Mouse (Mus musculus) frontal cortex, adult 2 months (tissue): ENCODE measurements around the gene Kmt2a. TPM values are rescaled to one million over a fixed set of nuclear protein-coding genes. Genes with fewer than 3 reads are reported as not detected.

Experiments
- DNase-seq, 2 experiments: peaks; one replicate each; pipeline ENCODE4 v3.0.0; 2022; ENCODE audit warnings: low spot score in 1 of 2; ENCODE audit errors: extremely low spot score in 1 of 2
- polyA plus RNA-seq: library from polyadenylated mRNA; depleted of rRNA; stranded (reverse); fragments of >200 nt; gene quantifications from 2 replicates; pipeline ENCODE4 v1.2.3, GENCODE M21; 2012; rRNA removed

Kmt2a gene
- polyA plus RNA-seq, 1 experiment, result 32.5 TPM

DNA sequence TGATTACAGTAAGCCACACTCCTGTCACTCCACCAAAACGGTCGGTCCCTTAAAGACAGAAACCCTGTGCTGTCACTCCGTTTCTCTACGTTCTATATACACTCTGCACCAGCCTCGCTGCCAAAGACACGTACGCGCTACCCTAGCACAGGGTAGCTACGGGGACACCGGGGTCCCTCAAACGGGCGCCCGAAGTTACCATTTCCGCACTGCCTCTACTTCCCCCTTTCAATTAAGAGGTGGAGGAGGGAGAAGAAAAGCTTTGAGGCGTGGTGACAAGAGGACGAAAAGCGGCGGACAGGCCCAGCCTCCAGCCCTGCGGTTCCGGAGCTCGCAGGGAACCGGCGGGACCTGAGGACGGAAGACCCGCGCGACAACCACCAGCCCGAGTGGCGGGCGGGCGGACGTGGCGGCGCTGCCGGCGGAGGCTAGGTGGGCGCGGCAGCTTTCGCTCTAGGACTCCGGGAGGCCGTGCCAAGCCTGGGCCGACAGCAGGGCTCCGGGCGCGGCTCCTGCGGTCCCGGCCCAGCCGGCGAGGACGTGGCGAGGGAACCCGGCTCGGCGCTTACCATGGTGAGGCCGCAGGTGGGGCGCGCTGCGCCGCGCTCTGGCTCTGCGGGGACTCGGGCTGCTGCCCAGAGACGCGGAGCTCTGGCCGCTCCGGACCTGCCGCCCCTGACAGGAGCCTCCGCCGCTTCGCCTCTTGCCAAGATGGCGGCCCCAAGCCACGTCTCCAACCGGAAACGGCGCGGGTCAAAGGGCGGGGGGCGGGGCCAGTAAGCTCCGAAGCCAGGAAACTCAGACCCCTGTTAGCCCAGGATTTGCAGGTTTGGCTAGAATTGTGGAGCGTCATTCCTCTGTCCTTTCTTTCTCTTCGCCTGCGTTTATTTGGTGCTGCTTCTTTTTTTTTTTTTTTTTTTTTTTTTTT lies 113.7 kb downstream of the Kmt2a start, which contains the start of the genes Arcn1 and Ift46:
Gene Arcn1, minus strand, starts transcription at position 745 of the 928 bp plus-strand sequence.
Gene Ift46, plus strand, starts transcription at position 808 of the 928 bp plus-strand sequence.
- DNase-seq, result peak; percentile 41 to 81

DNA sequence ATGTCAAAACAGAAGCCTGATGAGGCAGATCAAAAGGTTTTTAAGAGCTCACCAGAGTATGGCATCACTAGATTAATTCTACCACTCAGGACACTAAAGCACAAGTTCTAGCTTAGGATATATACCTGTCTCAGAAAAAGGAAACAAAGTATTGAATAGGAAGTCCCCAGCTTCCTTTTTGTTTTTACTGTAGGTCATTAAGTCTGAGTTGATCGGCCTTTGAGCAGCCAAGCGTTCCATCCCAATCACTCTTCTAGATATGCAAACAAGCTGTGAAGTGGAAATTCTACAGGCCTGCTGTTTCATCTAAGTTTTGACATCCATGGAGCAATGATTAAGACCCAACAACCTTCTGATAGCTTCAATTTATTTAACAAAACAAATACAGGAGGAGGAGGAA lies 120.2 kb downstream of the Kmt2a start:
- DNase-seq, result no peak

Other genes starting within 250 kb of the Kmt2a start
- 0.16 and 0.17 TPM in 2 replicates for gene Treh, start 208.1 kb downstream of the Kmt2a start, polyA plus RNA-seq
- gene Phldb1, start 146.1 kb downstream of the Kmt2a start, polyA plus RNA-seq, result 138 and 146 TPM in 2 replicates
- gene Arcn1, start 113.5 kb downstream of the Kmt2a start, polyA plus RNA-seq, result 55.6 and 57.7 TPM in 2 replicates
- gene Ift46, start 113.4 kb downstream of the Kmt2a start, polyA plus RNA-seq, result 90.9 and 96.6 TPM in 2 replicates
- 87.8 and 89.6 TPM in 2 replicates for gene Tmem25, start 82.0 kb downstream of the Kmt2a start, polyA plus RNA-seq
- gene Ttc36, start 78.2 kb downstream of the Kmt2a start, polyA plus RNA-seq, result 0.88 and 1.4 TPM in 2 replicates
- 723 and 788 TPM in 2 replicates for gene Atp5l, start 39.4 kb upstream of the Kmt2a start, polyA plus RNA-seq
- gene Ube4a, start 84.3 kb upstream of the Kmt2a start, polyA plus RNA-seq, result 25.3 and 27.4 TPM in 2 replicates
- gene Cd3g, start 99.1 kb upstream of the Kmt2a start, polyA plus RNA-seq, result 0.13 TPM in 1 of 2 replicates, not detected in the other
- 0.06 TPM in 1 of 2 replicates, not detected in the other for gene Cd3d, start 100.5 kb upstream of the Kmt2a start, polyA plus RNA-seq
- gene Cd3e, start 128.3 kb upstream of the Kmt2a start, polyA plus RNA-seq, result 0.08 and 0.13 TPM in 2 replicates
- gene Mpzl2, start 158.5 kb upstream of the Kmt2a start, polyA plus RNA-seq, result 2.1 and 2.8 TPM in 2 replicates
- 2.0 and 2.1 TPM in 2 replicates for gene Mpzl3, start 173.9 kb upstream of the Kmt2a start, polyA plus RNA-seq
- gene Jaml, start 197.9 kb upstream of the Kmt2a start, polyA plus RNA-seq, result 0.32 and 0.59 TPM in 2 replicates
- gene Scn2b, start 236.5 kb upstream of the Kmt2a start, polyA plus RNA-seq, result 82.9 and 83.5 TPM in 2 replicates